Mouse (Mus musculus): Measurements from ENCODE around the gene Gcfc2. TPM values are rescaled to one million over a fixed set of nuclear protein-coding genes. Genes with fewer than 3 reads are reported as not detected.

Gene Gcfc2
- polyA plus RNA-seq, 1 experiment: 14.4 TPM

DNA sequence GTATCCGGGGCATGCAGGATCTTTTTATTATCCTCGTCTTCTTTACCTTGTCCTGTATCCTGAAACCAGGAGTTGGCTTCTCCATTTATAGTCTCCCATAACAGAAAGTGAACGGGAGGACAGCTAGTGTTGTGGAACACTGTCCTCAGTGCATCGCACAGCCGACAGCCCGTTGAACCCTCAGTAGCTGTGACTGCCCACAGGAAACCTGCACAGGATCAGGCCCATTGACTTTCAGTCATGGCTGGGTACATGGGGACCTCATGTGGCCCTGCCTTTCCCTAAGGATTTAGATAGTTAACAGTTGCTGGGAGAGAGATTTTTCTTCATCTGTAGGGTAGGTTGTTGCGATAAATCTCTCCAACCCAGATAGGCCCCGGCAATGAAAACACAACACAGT lies 49.1 kb downstream of the Gcfc2 start:
- DNase-seq (ENCODE audit: extremely low spot score in 1 of 2, low spot score in 1 of 2): no peak

- DNase-seq (ENCODE audit: extremely low spot score in 1 of 2, low spot score in 1 of 2): peak; percentile 35 to 93
Measured at GRCm38 (mm10) chr6:81975971-81976621, 52.6 kb downstream of the Gcfc2 start.

- DNase-seq (ENCODE audit: extremely low spot score in 1 of 2, low spot score in 1 of 2): no peak
Measured at GRCm38 (mm10) chr6:81979286-81979685, 55.8 kb downstream of the Gcfc2 start.

- DNase-seq (ENCODE audit: extremely low spot score in 1 of 2, low spot score in 1 of 2): no peak
Measured at GRCm38 (mm10) chr6:81986171-81986570, 62.7 kb downstream of the Gcfc2 start.

GRCm38 (mm10) chr6:81986599-81986998 lies 63.1 kb downstream of the Gcfc2 start:
- no peak for DNase-seq (ENCODE audit: extremely low spot score in 1 of 2, low spot score in 1 of 2)

DNA sequence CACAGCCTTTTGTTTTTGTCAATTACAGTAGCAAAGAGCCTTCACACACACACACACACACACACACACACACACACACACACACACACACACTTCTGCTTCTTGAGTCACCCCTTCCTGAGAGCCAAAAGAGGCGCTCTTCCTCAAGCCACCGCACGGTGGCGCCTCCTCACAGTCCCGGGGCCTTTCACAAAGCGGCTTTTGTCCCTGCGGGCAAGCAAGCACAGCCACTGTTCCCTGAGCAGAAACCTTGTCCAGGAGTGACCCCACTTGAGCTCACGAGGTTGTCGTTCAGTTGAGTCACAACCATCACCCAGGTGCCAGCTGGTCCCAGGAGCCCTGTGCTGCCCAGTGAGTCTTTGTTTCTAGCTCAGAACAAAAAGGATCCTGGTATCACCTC lies 63.5 kb downstream of the Gcfc2 start:
- DNase-seq (ENCODE audit: extremely low spot score in 1 of 2, low spot score in 1 of 2): peak; percentile 49 to 86

DNA sequence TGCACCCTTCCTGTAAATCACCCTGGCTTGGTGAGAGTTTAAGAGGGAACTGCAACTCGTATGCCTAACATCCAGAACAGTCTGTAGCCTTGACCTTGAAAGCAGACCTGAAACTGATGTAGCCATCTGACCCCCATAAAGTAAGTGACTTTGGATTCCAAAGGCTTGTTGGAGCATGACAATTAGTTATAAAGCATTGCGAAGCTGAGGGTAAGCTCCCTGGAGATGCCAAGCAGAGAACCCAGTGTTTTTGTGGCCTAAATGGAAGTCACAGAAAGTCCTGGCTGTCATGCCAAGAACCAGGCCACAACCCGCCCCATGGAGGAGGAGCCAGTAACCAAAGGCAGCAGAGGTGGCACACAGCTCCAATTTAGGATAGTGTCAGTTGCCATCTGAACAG lies 64.1 kb downstream of the Gcfc2 start:
- DNase-seq (ENCODE audit: extremely low spot score in 1 of 2, low spot score in 1 of 2): peak; percentile 46 to 50

GRCm38 (mm10) chr6:81988341-81988740 lies 64.9 kb downstream of the Gcfc2 start:
- DNase-seq (ENCODE audit: extremely low spot score in 1 of 2, low spot score in 1 of 2): no peak

DNA sequence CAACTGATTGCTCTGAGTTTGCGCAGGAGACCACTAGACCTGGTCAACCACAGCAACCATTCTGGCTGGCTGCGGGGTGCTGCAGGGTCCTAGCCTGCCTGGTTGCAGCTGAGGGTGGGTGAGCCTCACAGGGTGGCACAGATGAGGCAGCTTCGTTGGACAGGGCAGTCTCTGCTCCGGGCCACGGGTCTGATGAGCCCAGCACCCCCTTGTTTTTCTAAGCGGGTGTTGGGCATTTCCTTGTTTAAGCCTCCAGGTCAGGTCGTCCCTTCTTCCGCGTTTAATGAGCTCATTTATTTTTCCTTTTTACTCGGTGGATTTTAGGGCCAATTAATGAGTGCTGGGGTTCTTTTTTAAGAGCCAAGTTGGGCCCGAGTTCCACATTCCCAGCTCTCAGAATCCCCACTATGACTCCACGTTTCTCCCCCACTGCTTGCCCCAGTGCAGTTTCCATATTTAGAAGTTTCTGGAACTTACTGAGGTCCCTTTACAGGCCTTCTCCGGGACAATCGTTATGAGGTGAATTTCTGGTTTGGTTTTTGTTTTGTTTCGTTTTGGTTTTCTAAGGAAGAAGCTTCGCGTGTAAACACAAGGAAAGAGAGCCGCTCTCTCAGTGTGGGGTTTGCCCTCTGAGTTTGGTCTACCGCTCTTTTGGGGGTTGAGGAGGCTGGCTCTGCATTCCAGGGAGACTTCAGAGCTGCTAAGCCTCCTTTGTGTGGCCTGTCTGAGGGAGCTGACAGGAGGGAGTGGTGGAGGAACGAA lies 66.8 kb downstream of the Gcfc2 start:
- peak in 1 of 2 experiments; percentile 28 for DNase-seq (ENCODE audit: extremely low spot score in 1 of 2, low spot score in 1 of 2)

Other genes starting within 250 kb of the Gcfc2 start
- 10.8 and 15.0 TPM in 2 replicates for gene Mrpl19, start 42.3 kb downstream of the Gcfc2 start, polyA plus RNA-seq (2012; rRNA removed)
- gene Eva1a, start 117.4 kb downstream of the Gcfc2 start, polyA plus RNA-seq (2012; rRNA removed): 15.4 and 16.8 TPM in 2 replicates